Comparison of ENCODE assay signal across 8 mouse cellular contexts in the genomic region with DNA sequence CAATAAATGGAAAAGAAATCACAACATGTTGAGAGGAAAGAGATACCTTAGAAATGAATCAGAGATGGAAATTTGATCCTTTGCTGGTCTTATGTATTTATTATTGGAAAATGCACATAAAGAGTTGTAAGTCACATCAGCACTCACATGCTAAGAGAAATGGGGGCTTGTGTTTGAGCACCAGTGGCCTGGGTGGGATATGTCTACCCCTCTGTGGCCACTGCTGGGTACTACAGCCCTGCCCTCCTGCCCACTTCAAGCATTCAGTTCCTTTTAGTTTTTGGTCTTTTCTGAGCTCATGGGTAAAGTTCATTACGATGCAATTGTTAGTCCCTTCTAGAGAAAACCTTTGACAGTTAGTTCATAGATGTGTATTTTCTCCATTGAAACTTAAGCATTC.
A peak's percentile ranks its signal among the peaks of the same experiment; 100 is the strongest.
DNase-seq lines count a peak whose midpoint lies in the region; ATAC-seq and TF ChIP-seq lines count a peak whose summit lies in the region.

No protein-coding gene starts in this region.

- H3K9ac ChIP-seq in heart, embryonic 11.5 days (ENCODE audit: low read depth, low read length), result no peak overlapping the region
- no peak overlapping the region for H3K9ac ChIP-seq in forebrain, embryonic 15.5 days (replicated peaks)
- no peak overlapping the region for H3K9ac ChIP-seq in lung, postnatal 0 days (replicated peaks; ENCODE audit: low read depth)

- no peaks in the 10 kb centered on the region for H3K9me3 ChIP-seq in heart, embryonic 11.5 days (replicated peaks; ENCODE audit: control insufficient read depth, low read length)
- H3K9me3 ChIP-seq in forebrain, embryonic 15.5 days, result no peaks in the 10 kb centered on the region
- H3K9me3 ChIP-seq in lung, postnatal 0 days (ENCODE audit: low read length), result no peaks in the 10 kb centered on the region

- no peak for TF ChIP-seq EP300 in lung, postnatal 0 days (IDR thresholded peaks at IDR 0.05)

- DNase-seq in heart, postnatal 14 days, result peak; percentile 4 to 33
- DNase-seq in thymus, postnatal 4 days, result peak; percentile 24
- DNase-seq in thymus, postnatal 25 days, result no peak
- peak; percentile 40 for DNase-seq in lung, postnatal 0 days (ENCODE audit: low spot score)
- no peak for DNase-seq in spleen, postnatal 36 days (ENCODE audit: low spot score in 2 of 2)
- no peak for DNase-seq in urinary bladder, adult 2 months (ENCODE audit: low spot score)

- H3K36me3 ChIP-seq in heart, embryonic 11.5 days (ENCODE audit: control insufficient read depth, insufficient read depth, low read length), result no peaks in the 10 kb centered on the region
- H3K36me3 ChIP-seq in forebrain, embryonic 15.5 days, result no peaks in the 10 kb centered on the region
- no peaks in the 10 kb centered on the region for H3K36me3 ChIP-seq in lung, postnatal 0 days (ENCODE audit: insufficient read depth, low read length)

- peak; percentile 80 for TF ChIP-seq CTCF in lung, postnatal 0 days (IDR thresholded peaks at IDR 0.05)

- H3K27me3 ChIP-seq in heart, embryonic 11.5 days (ENCODE audit: control insufficient read depth, insufficient read depth, low read length), result no peaks in the 10 kb centered on the region
- no peaks in the 10 kb centered on the region for H3K27me3 ChIP-seq in forebrain, embryonic 15.5 days
- no peaks in the 10 kb centered on the region for H3K27me3 ChIP-seq in lung, postnatal 0 days (replicated peaks; ENCODE audit: insufficient read depth, low read length)

- intact Hi-C loops in heart, postnatal 14 days (cut with DNase I), result loop anchor here (5.0 kb wide), 3 partner anchors 294 to 429 kb away; partner anchors contain the start of gene Slc4a4

- no peak overlapping the region for H3K4me2 ChIP-seq in heart, embryonic 11.5 days
- no peak overlapping the region for H3K4me2 ChIP-seq in forebrain, embryonic 15.5 days (replicated peaks)
- H3K4me2 ChIP-seq in lung, postnatal 0 days (replicated peaks; ENCODE audit: low read depth, low read length), result no peak overlapping the region

- 49% methylated on average over 1 of the region's 1 CpGs for WGBS in heart, embryonic 11.5 days (ENCODE audit: insufficient replicate concordance)
- 33% methylated on average over 1 of the region's 1 CpGs for WGBS in forebrain, embryonic 15.5 days
- WGBS in lung, postnatal 0 days, result 46% methylated on average over 1 of the region's 1 CpGs

- no peak overlapping the region for H3K27ac ChIP-seq in heart, embryonic 11.5 days (ENCODE audit: low read depth, low read length)
- H3K27ac ChIP-seq in forebrain, embryonic 15.5 days (replicated peaks), result no peak overlapping the region
- no peak overlapping the region for H3K27ac ChIP-seq in lung, postnatal 0 days (ENCODE audit: low read length)

- no peaks in the 10 kb centered on the region for H3K4me1 ChIP-seq in heart, embryonic 11.5 days (ENCODE audit: control insufficient read depth, insufficient read depth, low read length)
- H3K4me1 ChIP-seq in forebrain, embryonic 15.5 days, result peaks cover 5% of the 10 kb centered on the region; the same call in 1 of the 2 replicates
- no peaks in the 10 kb centered on the region; the same call in 1 of the 2 replicates for H3K4me1 ChIP-seq in lung, postnatal 0 days (ENCODE audit: insufficient read depth, low read depth, low read length)

- ATAC-seq in heart, embryonic 11.5 days (replicated peaks; ENCODE audit: insufficient number of reproducible peaks, low FRiP score, low TSS enrichment), result no peak
- peak; percentile 69 for ATAC-seq in forebrain, embryonic 15.5 days (replicated peaks)
- 0 out of 2 replicates have a peak, but pooled peaks have one; percentile 50 for ATAC-seq in lung, postnatal 0 days

- no peak overlapping the region for H3K4me3 ChIP-seq in heart, embryonic 11.5 days (ENCODE audit: low read depth, low read length)
- H3K4me3 ChIP-seq in forebrain, embryonic 15.5 days, result no peak overlapping the region
- H3K4me3 ChIP-seq in lung, postnatal 0 days (ENCODE audit: low read depth, low read length), result no peak overlapping the region

Comparison
In these comparisons a context has a peak if more than half of its experiments do, and no peak if none do; other contexts are left out.
1. DNase-seq: peak in heart, postnatal 14 days (2 of 2), thymus, postnatal 4 days (single experiment) and lung, postnatal 0 days (single experiment); none in thymus, postnatal 25 days (single experiment), spleen, postnatal 36 days (0 of 2) and urinary bladder, adult 2 months (single experiment).